Mouse (Mus musculus) lung, adult 2 months (tissue): ENCODE data around the gene Tmem59.

Source experiments
- CTCF ChIP-seq: fragments of 200-500 bp; IDR thresholded peaks from 2 replicates; pipeline ENCODE4 v1.5.1; 2011; ENCODE audit warnings: mild to moderate bottlenecking, low read length, control low read depth; ENCODE audit not compliant: insufficient read depth
- POLR2A ChIP-seq: fragments of 200-500 bp; IDR thresholded peaks from 2 replicates; pipeline ENCODE4 v1.6.1; 2011; ENCODE audit warnings: low read depth, mild to moderate bottlenecking, control low read depth, low read length, borderline replicate concordance; ENCODE audit errors: extremely low read depth

- TF ChIP-seq POLR2A (no peak), CTCF (no peak)
These were observed 60.1 kb downstream of the Tmem59 start for GRCm38 (mm10) chr4:107238253-107238652.
